Mouse (Mus musculus) Patski (cell line): ENCODE data around the gene Sult4a1. TPM values are rescaled to one million over a fixed set of nuclear protein-coding genes. Genes with fewer than 3 reads are reported as not detected.

Experiments
- ATAC-seq: fragments of 100-300 bp; one replicate; pipeline ENCODE4 v1.8.0; 2021
- CTCF ChIA-PET: fragments of 350-600 bp; sonication (Branson Sonifier 250); formaldehyde crosslinking; loops from one replicate; lab custom pipeline; 2022; ENCODE audit warnings: inconsistent platforms; lab: Charles Lee
- POLR2A ChIA-PET: fragments of 350-600 bp; sonication (Branson Sonifier 250); formaldehyde crosslinking; loops from one replicate; lab custom pipeline; 2022; ENCODE audit warnings: antibody characterized with exemption, inconsistent platforms; lab: Charles Lee
- DNase-seq: peaks from one replicate; pipeline ENCODE4 v3.0.0-alpha.2; 2011; ENCODE audit warnings: low read depth, low spot score
- H3K27me3 ChIP-seq: fragments of 371-371 bp; one replicate; pipeline ENCODE4 v1.5.1; 2021
- CTCF ChIP-seq: fragments of 100-300 bp; IDR thresholded peaks from one replicate; pipeline ENCODE4 v1.5.1; 2021
- in situ Hi-C: fragments of 300-500 bp; cut with MboI; formaldehyde crosslinking; loops from 3 replicates; pipeline ENCODE4 v1.11.1; 2018; ENCODE audit warnings: low pct_unique_long_range_greater_than_20kb, mixed read lengths
- polyA plus RNA-seq: library from polyadenylated mRNA; unstranded; gene quantifications from one replicate; pipeline ENCODE4 v1.2.3, GENCODE M21; 2021

Sult4a1 gene
- polyA plus RNA-seq, 1 experiment from 2014 or later, result 0.83 TPM

GRCm38 (mm10) chr15:84049570-84049969, 56.0 kb downstream of the Sult4a1 start:
- in situ Hi-C loops, result no loop called here

GRCm38 (mm10) chr15:84045562-84045961, 60.0 kb downstream of the Sult4a1 start:
- DNase-seq, result no peak
- in situ Hi-C loops, result no loop called here
- H3K27me3 ChIP-seq, result peaks cover 30% of the 10 kb centered on the region
- CTCF ChIA-PET, result no interaction called here
- no peak for TF ChIP-seq CTCF
- ATAC-seq, result no peak
- POLR2A ChIA-PET, result no interaction called here

More at GRCm38 (mm10) chr15:84049570-84049969, 56.0 kb downstream of the Sult4a1 start:
- POLR2A ChIA-PET, result no interaction called here
- TF ChIP-seq CTCF, result no peak
- peaks cover 27% of the 10 kb centered on the region for H3K27me3 ChIP-seq
- DNase-seq (no peak), ATAC-seq (no peak)
- CTCF ChIA-PET, result no interaction called here

- no peak for TF ChIP-seq CTCF
- H3K27me3 ChIP-seq, result peaks cover 13% of the 10 kb centered on the region
- POLR2A ChIA-PET, result no interaction called here
- DNase-seq (no peak), ATAC-seq (no peak)
- CTCF ChIA-PET, result no interaction called here
- in situ Hi-C loops, result no loop called here
Observed at GRCm38 (mm10) chr15:84037067-84037466, 68.5 kb downstream of the Sult4a1 start.

Other genes with a start within 250 kb of the Sult4a1 start
- gene Efcab6, start 40.4 kb downstream of the Sult4a1 start, polyA plus RNA-seq, result not detected
- gene Pnpla5, start 17.4 kb upstream of the Sult4a1 start, polyA plus RNA-seq, result not detected
- gene Pnpla3, start 62.1 kb upstream of the Sult4a1 start, polyA plus RNA-seq, result 0.18 TPM
- 151 TPM for gene Samm50, start 86.5 kb upstream of the Sult4a1 start, polyA plus RNA-seq
- 0.06 TPM for gene Parvb, start 126.3 kb upstream of the Sult4a1 start, polyA plus RNA-seq
- gene Parvg, start 218.3 kb upstream of the Sult4a1 start, polyA plus RNA-seq, result not detected